Mouse (Mus musculus) liver, embryonic 11.5 days (tissue): Measurements from ENCODE around the gene Foxf1. TPM values are rescaled to one million over a fixed set of nuclear protein-coding genes. Genes with fewer than 3 reads are reported as not detected.

Experiments used
- ATAC-seq: fragments of 200-750 bp; cut with Nextera tagmentation; replicated peaks from 2 replicates; pipeline ENCODE4 v1.8.0; 2017; ENCODE audit warnings: moderate number of reproducible peaks, mild to moderate bottlenecking, moderate TSS enrichment, moderate library complexity; ENCODE audit not compliant: low FRiP score
- DNase-seq: peaks from one replicate; pipeline ENCODE4 v3.0.0-alpha.2; 2017; ENCODE audit warnings: low spot score
- H3K27ac ChIP-seq: fragments of 300-500 bp; sonication (generic); 2 replicates; pipeline ENCODE4 v1.5.1; 2014; ENCODE audit warnings: mild to moderate bottlenecking, low read depth, low read length, control low read depth
- H3K27me3 ChIP-seq: fragments of 300-500 bp; sonication (generic); replicated peaks from 2 replicates; pipeline ENCODE4 v1.6.1; 2014; ENCODE audit warnings: low read length, mixed read lengths; ENCODE audit not compliant: control insufficient read depth, insufficient read depth
- H3K36me3 ChIP-seq: fragments of 300-500 bp; sonication (generic); 2 replicates; pipeline ENCODE4 v1.6.1; 2014; ENCODE audit warnings: mild to moderate bottlenecking, low read length, moderate library complexity, mixed read lengths; ENCODE audit not compliant: control insufficient read depth, insufficient read depth
- H3K4me1 ChIP-seq: fragments of 300-500 bp; sonication (generic); replicated peaks from 2 replicates; pipeline ENCODE4 v1.6.1; 2014; ENCODE audit warnings: low read length, mixed read lengths; ENCODE audit not compliant: control insufficient read depth, insufficient read depth
- H3K4me2 ChIP-seq: fragments of 300-500 bp; sonication (generic); 2 replicates; pipeline ENCODE4 v1.6.1; 2014; ENCODE audit warnings: mild to moderate bottlenecking, control low read depth, moderate library complexity
- H3K4me3 ChIP-seq: fragments of 300-500 bp; sonication (generic); 2 replicates; pipeline ENCODE4 v1.5.1; 2014; ENCODE audit warnings: low read depth, low read length, control low read depth
- H3K9ac ChIP-seq: fragments of 300-500 bp; sonication (generic); 2 replicates; pipeline ENCODE4 v1.6.1; 2014; ENCODE audit warnings: low read depth, low read length, control low read depth
- H3K9me3 ChIP-seq: fragments of 300-500 bp; sonication (generic); 2 replicates; pipeline ENCODE4 v1.6.1; 2016; ENCODE audit warnings: low read length, inconsistent platforms, mixed read lengths; ENCODE audit not compliant: control insufficient read depth
- WGBS: fragments of 180-500 bp; shearing (Covaris S2); extraction: QIAGEN DNeasy Blood & Tissue Kit; methylation state at CpG from one replicate; pipeline ENCODE4 v1.1.7; 2014; 5-methylcytosine and 5-hydroxymethylcytosine counted together
- polyA plus RNA-seq: library from polyadenylated mRNA; unstranded; fragments of >200 nt; fragmentation: Nextera tagmentation; extraction: Ambion mirVana; gene quantifications from 2 replicates; pipeline ENCODE4 v1.2.1, GENCODE M21; 2014

Foxf1 gene
- polyA plus RNA-seq, 1 experiment from 2014 or later, result 37.6 TPM

DNA sequence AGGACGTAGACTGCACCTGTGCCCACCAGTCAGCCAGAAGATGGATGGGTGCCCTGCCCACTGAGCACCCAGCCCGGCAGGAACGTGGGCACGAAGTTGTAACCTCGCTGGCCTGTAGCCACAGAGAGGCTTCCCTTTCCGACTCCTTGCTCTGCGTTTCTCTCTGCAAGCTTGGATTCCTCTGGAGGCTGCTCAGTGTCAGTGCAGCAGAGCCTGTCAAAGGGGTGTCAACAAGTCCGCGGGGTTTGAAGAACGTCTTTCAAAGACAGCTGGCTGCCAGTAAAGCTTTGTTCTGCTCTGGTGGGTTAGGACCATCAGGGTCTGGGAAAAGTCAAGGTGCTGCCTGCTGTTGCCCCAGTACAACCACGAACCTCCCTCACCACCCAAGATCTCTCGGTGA is 12.7 kb upstream of the Foxf1 start:
- DNase-seq, result no peak
- no peak overlapping the region for H3K9ac ChIP-seq
- no peaks in the 10 kb centered on the region for H3K9me3 ChIP-seq
- no peak for ATAC-seq
- no peaks in the 10 kb centered on the region for H3K36me3 ChIP-seq
- H3K4me3 ChIP-seq, result no peak overlapping the region
- no peak overlapping the region for H3K27ac ChIP-seq
- peaks cover 75% of the 10 kb centered on the region for H3K27me3 ChIP-seq
- 6% methylated on average over 12 of the region's 12 CpGs for WGBS
- no peak overlapping the region; the same call in 1 of the 2 replicates for H3K4me2 ChIP-seq
- H3K4me1 ChIP-seq, result peaks cover 8% of the 10 kb centered on the region; the same call in 1 of the 2 replicates

DNA sequence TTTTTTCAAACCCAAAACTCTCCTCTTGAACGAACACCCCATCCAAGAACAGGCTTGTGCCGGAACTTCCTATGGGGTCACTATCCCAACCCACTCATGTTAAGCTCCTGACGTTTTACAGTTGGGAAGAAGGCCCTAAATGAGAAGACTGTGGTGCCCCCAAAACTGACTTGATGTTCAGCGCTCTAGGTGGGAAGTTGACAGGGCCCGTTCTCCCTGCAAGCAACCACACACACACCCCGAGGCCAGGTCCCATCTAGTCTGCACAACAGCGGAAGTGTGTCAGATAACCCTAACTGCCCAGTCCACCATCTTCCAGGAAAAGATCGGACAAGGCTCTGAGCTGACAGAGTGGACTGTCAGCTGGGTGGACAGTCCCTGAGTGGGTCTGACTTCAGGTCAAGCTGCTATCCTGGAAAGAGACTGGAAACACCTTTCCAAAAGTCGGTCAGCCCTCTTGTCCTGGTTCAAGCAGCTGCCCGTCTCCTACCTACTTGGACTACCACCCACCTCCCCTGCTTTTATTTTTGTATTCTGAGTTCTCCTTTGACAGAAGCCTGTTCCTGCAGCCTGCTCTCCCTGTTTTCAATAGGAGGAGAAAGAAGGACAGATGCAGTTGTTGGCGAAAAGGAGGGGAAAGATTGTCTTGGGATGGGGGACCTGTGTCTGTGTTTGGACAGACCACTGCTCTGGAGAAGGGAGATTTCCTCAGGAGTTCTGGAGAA is 11.6 kb upstream of the Foxf1 start:
- H3K27ac ChIP-seq, result no peak overlapping the region
- H3K9ac ChIP-seq, result no peak overlapping the region
- no peaks in the 10 kb centered on the region for H3K9me3 ChIP-seq
- no peak for ATAC-seq
- peaks cover 8% of the 10 kb centered on the region; the same call in 1 of the 2 replicates for H3K4me1 ChIP-seq
- H3K36me3 ChIP-seq, result no peaks in the 10 kb centered on the region
- 19% methylated on average over 11 of the region's 11 CpGs for WGBS
- no peak overlapping the region for H3K4me2 ChIP-seq
- peak; percentile 34 for DNase-seq
- peaks cover 87% of the 10 kb centered on the region for H3K27me3 ChIP-seq
- no peak overlapping the region for H3K4me3 ChIP-seq

DNA sequence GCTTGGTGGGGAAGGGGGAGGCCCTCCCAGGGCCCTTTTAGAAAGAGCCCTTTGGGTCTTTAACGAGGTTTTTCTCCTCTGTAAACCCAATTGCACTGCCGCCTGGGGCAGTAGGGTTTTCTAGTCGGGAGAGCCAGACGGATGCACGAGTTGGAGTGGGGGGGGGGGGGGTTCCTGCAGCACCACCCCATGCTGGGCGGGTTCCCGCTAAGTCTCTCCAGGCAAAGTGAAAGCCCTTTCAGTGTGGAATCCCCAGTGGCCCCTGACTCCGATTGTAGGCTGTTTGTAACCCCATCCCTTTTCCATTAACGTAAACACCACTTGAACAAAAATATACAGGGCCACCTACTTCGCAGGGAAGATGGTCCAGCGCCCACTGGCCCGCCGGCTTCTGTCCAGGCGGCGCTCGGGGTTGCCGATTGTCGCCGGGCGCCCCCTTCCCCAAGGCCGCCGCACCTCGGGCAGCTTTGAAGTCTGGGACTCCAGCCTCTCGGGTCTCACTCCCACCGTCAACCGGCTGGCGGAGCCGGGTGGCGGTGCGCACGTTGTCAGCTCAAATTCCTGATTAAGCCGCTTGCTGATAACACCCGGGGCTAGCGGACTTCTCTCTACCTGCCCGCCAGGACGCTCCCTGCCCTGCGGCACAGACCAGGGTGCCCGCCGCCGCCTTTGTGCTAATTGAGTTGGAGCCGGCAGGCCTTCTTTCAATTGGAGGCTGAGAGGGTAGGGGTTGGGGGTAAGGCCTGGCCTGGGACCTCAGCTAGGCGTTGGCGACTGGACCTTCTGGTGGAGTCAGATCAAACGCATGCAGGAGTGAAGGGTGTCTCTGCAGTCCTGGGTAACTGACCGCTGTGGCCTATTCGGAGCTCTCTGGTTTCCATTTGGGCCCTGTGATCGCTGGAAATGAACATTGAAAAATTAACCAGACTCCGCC is 10.7 kb upstream of the Foxf1 start:
- ATAC-seq, result no peak
- Histone ChIP-seq H3K27ac (0 out of 2 replicates have a peak overlapping the region, but pooled peaks have one; percentile 11), H3K27me3 (peaks cover 94% of the 10 kb centered on the region), H3K9ac (no peak overlapping the region), H3K9me3 (no peaks in the 10 kb centered on the region), H3K4me1 (peaks cover 8% of the 10 kb centered on the region; the same call in 1 of the 2 replicates), H3K36me3 (no peaks in the 10 kb centered on the region), H3K4me3 (peak overlapping the region; percentile 7), H3K4me2 (peak overlapping the region; percentile 49)
- peak; percentile 43 for DNase-seq
- WGBS, result 3% methylated on average over 48 of the region's 48 CpGs

GRCm38 (mm10) chr8:121074108-121074847 is 9.9 kb upstream of the Foxf1 start:
- DNase-seq, result peak; percentile 39
- Histone ChIP-seq H3K9ac (no peak overlapping the region), H3K4me2 (peak overlapping the region; percentile 49), H3K4me1 (peaks cover 8% of the 10 kb centered on the region; the same call in 1 of the 2 replicates), H3K9me3 (no peaks in the 10 kb centered on the region), H3K27me3 (peaks cover 97% of the 10 kb centered on the region), H3K4me3 (no peak overlapping the region), H3K36me3 (no peaks in the 10 kb centered on the region), H3K27ac (no peak overlapping the region)
- ATAC-seq, result no peak
- 7% methylated on average over 15 of the region's 15 CpGs for WGBS

DNA sequence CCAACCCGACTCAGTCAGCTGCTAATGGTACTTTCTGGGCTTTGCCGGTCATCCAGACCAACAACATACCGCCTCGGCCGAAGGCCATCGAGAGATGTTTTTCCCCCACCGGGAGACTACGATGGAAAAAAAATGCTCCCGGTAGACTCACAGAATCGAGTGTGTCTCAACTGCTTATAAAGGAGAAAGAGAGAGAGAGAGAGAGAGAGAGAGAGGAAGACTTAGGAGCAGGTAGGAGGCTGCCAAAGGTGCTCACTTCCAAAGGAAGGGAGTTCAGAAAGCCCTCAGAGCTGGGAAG is 9.4 kb upstream of the Foxf1 start:
- WGBS, result 5% methylated on average over 10 of the region's 10 CpGs
- no peak for DNase-seq

DNA sequence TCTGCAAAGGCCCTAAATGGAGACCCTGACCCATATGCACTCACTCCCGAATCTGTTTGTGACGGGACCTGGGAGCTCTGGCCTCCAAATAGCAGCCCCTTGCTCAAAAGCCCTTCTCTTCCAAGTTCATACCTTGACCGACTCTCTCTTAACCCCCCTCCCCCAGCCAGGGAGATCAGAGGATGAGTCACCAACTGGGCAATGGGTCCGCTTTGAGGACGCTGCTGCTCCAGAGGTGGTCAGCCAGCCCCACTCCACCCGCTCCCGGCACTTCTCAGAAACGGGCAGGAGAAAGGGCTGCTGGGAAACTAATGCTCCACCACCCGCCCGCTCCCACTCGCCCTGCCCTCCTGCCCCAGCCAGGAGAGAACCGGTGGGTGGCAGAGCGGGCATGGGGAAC is 8.2 kb upstream of the Foxf1 start:
- WGBS, result 6% methylated on average over 13 of the region's 13 CpGs
- no peak overlapping the region for H3K4me2 ChIP-seq
- H3K4me3 ChIP-seq, result no peak overlapping the region
- H3K27me3 ChIP-seq, result peaks cover 98% of the 10 kb centered on the region
- DNase-seq (peak; percentile 32), ATAC-seq (no peak)
- peaks cover 8% of the 10 kb centered on the region; the same call in 1 of the 2 replicates for H3K4me1 ChIP-seq
- no peaks in the 10 kb centered on the region for H3K9me3 ChIP-seq
- H3K27ac ChIP-seq, result no peak overlapping the region
- no peak overlapping the region for H3K9ac ChIP-seq
- no peaks in the 10 kb centered on the region for H3K36me3 ChIP-seq

More for the DNA sequence above, 9.4 kb upstream of the Foxf1 start:
- Histone ChIP-seq H3K4me1 (peaks cover 8% of the 10 kb centered on the region; the same call in 1 of the 2 replicates), H3K27me3 (peaks cover 98% of the 10 kb centered on the region), H3K9ac (no peak overlapping the region), H3K9me3 (no peaks in the 10 kb centered on the region), H3K27ac (no peak overlapping the region), H3K4me3 (no peak overlapping the region), H3K4me2 (peak overlapping the region; percentile 1; the same call in 1 of the 2 replicates), H3K36me3 (no peaks in the 10 kb centered on the region)
- ATAC-seq, result no peak

- Histone ChIP-seq H3K27me3 (peaks cover 98% of the 10 kb centered on the region), H3K4me2 (no peak overlapping the region), H3K36me3 (no peaks in the 10 kb centered on the region), H3K9me3 (no peaks in the 10 kb centered on the region), H3K27ac (no peak overlapping the region), H3K4me3 (no peak overlapping the region), H3K4me1 (peaks cover 6% of the 10 kb centered on the region; the same call in 1 of the 2 replicates), H3K9ac (no peak overlapping the region)
- DNase-seq, result no peak
- 28% methylated on average over 7 of the region's 7 CpGs for WGBS
- ATAC-seq, result no peak
Observed at GRCm38 (mm10) chr8:121076555-121076954, 7.6 kb upstream of the Foxf1 start.

DNA sequence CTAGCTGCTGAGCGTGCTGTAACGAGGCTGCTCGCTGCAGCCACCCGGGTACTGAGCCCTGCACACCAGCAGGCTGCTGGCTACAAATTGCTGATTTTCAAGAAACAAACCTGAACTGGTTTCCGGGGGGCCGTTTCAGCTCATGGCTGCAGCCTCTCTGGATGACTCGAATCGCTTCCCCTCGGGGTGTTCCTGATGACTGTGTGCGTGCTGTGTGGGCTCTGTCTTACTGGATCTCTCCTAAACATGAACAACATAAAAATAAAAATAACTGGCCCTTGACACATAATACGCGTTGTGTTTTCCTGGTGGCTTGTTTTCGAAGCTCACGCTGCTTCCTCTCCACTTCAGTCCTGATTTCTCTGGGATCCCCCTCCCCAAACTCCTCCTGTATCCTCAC is 5.5 kb upstream of the Foxf1 start:
- no peaks in the 10 kb centered on the region for H3K36me3 ChIP-seq
- no peak overlapping the region; the same call in 1 of the 2 replicates for H3K4me2 ChIP-seq
- no peak for ATAC-seq
- no peak overlapping the region for H3K9ac ChIP-seq
- H3K27me3 ChIP-seq, result peaks cover 99% of the 10 kb centered on the region
- no peak for DNase-seq
- WGBS, result 18% methylated on average over 14 of the region's 14 CpGs
- no peak overlapping the region for H3K4me3 ChIP-seq
- H3K27ac ChIP-seq, result no peak overlapping the region
- no peaks in the 10 kb centered on the region for H3K9me3 ChIP-seq
- H3K4me1 ChIP-seq, result peaks cover 2% of the 10 kb centered on the region
